Mouse (Mus musculus) heart, postnatal 0 days (tissue): Measurements from ENCODE around the gene Tnrc6b. TPM values are rescaled to one million over a fixed set of nuclear protein-coding genes. Genes with fewer than 3 reads are reported as not detected.
A peak's percentile ranks its signal among the peaks of the same experiment; 100 is the strongest.

ENCODE experiments used
- ATAC-seq: fragments of 200-750 bp; cut with Nextera tagmentation; 2 replicates; pipeline ENCODE4 v1.8.0; 2017; ENCODE audit warnings: low read depth, moderate number of reproducible peaks, moderate library complexity; ENCODE audit not compliant: insufficient read depth
- DNase-seq: peaks from one replicate; pipeline ENCODE4 v3.0.0-alpha.2; 2016; ENCODE audit warnings: low spot score
- H3K27ac ChIP-seq: fragments of 300-500 bp; sonication (generic); 2 replicates; pipeline ENCODE4 v1.5.1; 2014; ENCODE audit warnings: low read depth, mild to moderate bottlenecking
- H3K27me3 ChIP-seq: fragments of 300-500 bp; sonication (generic); 2 replicates; pipeline ENCODE4 v1.6.1; 2014; ENCODE audit warnings: low read length, mixed read lengths; ENCODE audit not compliant: control insufficient read depth, insufficient read depth
- H3K36me3 ChIP-seq: fragments of 300-500 bp; sonication (generic); replicated peaks from 2 replicates; pipeline ENCODE4 v1.6.1; 2014; ENCODE audit warnings: low read length, mixed read lengths; ENCODE audit not compliant: control insufficient read depth, insufficient read depth
- H3K4me1 ChIP-seq: fragments of 300-500 bp; sonication (generic); 2 replicates; pipeline ENCODE4 v1.6.1; 2014; ENCODE audit warnings: antibody characterized with exemption; ENCODE audit not compliant: control insufficient read depth, insufficient read depth
- H3K4me2 ChIP-seq: fragments of 300-500 bp; sonication (generic); 2 replicates; pipeline ENCODE4 v1.6.1; 2014; ENCODE audit warnings: low read depth, mild to moderate bottlenecking, low read length, moderate library complexity
- H3K4me3 ChIP-seq: fragments of 300-500 bp; sonication (generic); 2 replicates; pipeline ENCODE4 v1.5.1; 2014; ENCODE audit warnings: low read depth, low read length
- H3K9ac ChIP-seq: fragments of 300-500 bp; sonication (generic); replicated peaks from 2 replicates; pipeline ENCODE4 v1.6.1; 2014; ENCODE audit warnings: low read depth, low read length, mixed read lengths
- H3K9me3 ChIP-seq: fragments of 300-500 bp; sonication (generic); replicated peaks from 2 replicates; pipeline ENCODE4 v1.6.1; 2016; ENCODE audit warnings: low read length; ENCODE audit not compliant: control insufficient read depth
- CTCF ChIP-seq: IDR thresholded peaks from 2 replicates; pipeline ENCODE4 v1.5.1; 2016; ENCODE audit warnings: antibody characterized with exemption, control low read depth, low read depth
- EP300 ChIP-seq: IDR thresholded peaks from 2 replicates; pipeline ENCODE4 v1.6.1; 2016; ENCODE audit warnings: antibody characterized with exemption, low read depth
- WGBS: fragments of 180-500 bp; shearing (Covaris S2); extraction: QIAGEN DNeasy Blood & Tissue Kit; methylation state at CpG from one replicate; pipeline ENCODE4 v1.1.7; 2014; 5-methylcytosine and 5-hydroxymethylcytosine counted together
- polyA plus RNA-seq: library from polyadenylated mRNA; unstranded; fragments of >200 nt; fragmentation: Nextera tagmentation; extraction: Ambion mirVana; gene quantifications from 2 replicates; pipeline ENCODE4 v1.2.1, GENCODE M21; 2015
- total RNA-seq: library from RNA; depleted of rRNA; stranded (reverse); fragments of >200 nt; gene quantifications from 2 replicates; pipeline ENCODE4 v1.2.3, GENCODE M21; 2014; ENCODE audit warnings: low replicate concordance

The Tnrc6b gene
- total and polyA plus RNA-seq, 2 experiments from 2014 or later: 16.1 to 33.5 TPM

DNA sequence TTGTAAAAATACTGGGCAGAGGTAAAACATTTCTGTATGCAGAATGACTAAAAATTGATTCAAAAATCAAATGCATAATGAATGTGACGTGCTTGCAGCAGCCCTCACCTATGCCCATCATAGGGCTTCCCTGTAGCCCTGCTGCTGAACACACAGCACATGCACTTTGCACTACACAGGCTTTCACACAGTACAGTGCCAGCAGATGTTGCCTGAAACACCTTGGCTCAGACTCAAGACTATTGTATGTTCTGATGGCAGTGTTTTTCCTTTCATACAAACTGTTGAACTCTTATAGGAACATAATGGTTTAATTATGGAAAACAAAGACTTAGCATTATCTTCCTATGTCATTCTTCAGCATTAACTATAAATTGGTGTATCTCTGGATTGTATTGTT, 84.0 kb downstream of the Tnrc6b start:
- H3K27ac ChIP-seq: no peak overlapping the region
- H3K4me3 ChIP-seq: no peak overlapping the region
- no peaks in the 10 kb centered on the region for H3K27me3 ChIP-seq
- no peak overlapping the region for H3K9ac ChIP-seq
- H3K4me2 ChIP-seq: no peak overlapping the region
- 94% methylated on average over 1 of the region's 1 CpGs for WGBS
- TF ChIP-seq CTCF (no peak), EP300 (no peak)
- H3K36me3 ChIP-seq: no peaks in the 10 kb centered on the region
- no peak for DNase-seq
- 0 out of 2 replicates have a peak, but pooled peaks cover 5% of the 10 kb centered on the region for H3K4me1 ChIP-seq
- no peak for ATAC-seq
- no peaks in the 10 kb centered on the region for H3K9me3 ChIP-seq

DNA sequence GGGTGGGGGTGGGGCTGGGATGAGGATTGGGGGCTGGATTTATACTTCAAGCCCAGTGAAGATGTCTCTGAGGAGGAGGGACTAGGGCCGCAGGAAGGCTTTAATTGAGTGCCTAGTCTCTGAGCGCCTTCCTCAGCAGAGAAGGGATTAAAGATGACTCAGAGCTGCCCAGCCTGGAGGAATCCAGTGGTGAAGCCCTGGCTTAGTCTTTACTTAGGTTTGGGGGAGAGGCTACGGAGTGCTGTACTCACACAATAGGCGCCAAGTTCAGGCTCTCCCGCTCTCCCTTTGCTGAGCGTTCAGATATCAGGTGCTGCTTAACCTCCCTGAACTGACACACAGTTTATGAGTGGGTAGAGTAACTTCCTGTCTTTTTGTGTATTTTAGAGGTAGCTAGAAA, 86.6 kb downstream of the Tnrc6b start:
- Histone ChIP-seq H3K4me2 (peak overlapping the region; percentile 76), H3K36me3 (no peaks in the 10 kb centered on the region), H3K4me3 (peak overlapping the region; percentile 76), H3K27me3 (no peaks in the 10 kb centered on the region), H3K9me3 (no peaks in the 10 kb centered on the region), H3K27ac (peak overlapping the region; percentile 80), H3K9ac (peak overlapping the region; percentile 47), H3K4me1 (peaks cover 13% of the 10 kb centered on the region)
- DNase-seq (peak; percentile 67), ATAC-seq (peak; percentile 59)
- TF ChIP-seq CTCF (no peak), EP300 (no peak)
- WGBS: 0% methylated on average over 6 of the region's 6 CpGs

DNA sequence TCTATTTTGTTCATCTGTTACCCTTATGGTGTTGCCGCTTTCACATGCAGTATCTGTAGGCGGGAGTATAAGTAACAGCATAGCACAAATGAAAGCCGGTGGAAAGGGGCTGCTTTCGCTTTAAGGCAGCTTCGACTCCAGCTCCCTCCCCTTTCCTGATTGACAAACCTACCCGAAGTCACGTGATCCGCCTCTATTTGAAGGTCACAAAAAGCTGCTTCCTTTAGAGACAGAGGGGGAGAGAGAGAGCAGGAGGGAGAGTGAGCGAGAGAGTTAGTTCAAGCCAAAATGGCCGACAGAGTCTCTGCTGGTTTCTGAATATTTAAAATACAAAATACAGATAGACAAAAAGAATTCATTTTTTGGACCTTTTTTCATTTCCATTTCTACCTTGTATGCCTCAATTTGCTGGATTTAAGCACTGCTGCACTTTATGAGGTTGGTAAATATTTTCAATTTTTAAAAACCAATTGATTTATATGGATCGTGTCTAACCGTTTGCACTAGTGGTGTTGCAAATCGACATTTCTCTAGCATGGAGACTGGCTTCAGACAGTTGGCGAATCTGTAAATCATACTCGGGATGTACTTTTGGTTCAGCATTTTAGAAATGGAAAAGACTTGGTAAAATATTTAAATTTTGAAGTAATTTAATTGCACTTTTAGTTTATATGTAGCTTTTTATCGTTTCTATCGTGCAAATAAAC, 87.4 kb downstream of the Tnrc6b start:
- Histone ChIP-seq H3K4me3 (peak overlapping the region; percentile 76), H3K9ac (peak overlapping the region; percentile 84), H3K27me3 (no peaks in the 10 kb centered on the region), H3K36me3 (no peaks in the 10 kb centered on the region), H3K27ac (peak overlapping the region; percentile 93), H3K4me1 (peaks cover 15% of the 10 kb centered on the region), H3K4me2 (peak overlapping the region; percentile 76), H3K9me3 (no peaks in the 10 kb centered on the region)
- DNase-seq: peak; percentile 100
- TF ChIP-seq EP300: 0 out of 2 replicates have a peak, but pooled peaks have one; percentile 62
- peak; percentile 33 for TF ChIP-seq CTCF
- 0% methylated on average over 17 of the region's 17 CpGs for WGBS
- peak; percentile 93 for ATAC-seq

DNA sequence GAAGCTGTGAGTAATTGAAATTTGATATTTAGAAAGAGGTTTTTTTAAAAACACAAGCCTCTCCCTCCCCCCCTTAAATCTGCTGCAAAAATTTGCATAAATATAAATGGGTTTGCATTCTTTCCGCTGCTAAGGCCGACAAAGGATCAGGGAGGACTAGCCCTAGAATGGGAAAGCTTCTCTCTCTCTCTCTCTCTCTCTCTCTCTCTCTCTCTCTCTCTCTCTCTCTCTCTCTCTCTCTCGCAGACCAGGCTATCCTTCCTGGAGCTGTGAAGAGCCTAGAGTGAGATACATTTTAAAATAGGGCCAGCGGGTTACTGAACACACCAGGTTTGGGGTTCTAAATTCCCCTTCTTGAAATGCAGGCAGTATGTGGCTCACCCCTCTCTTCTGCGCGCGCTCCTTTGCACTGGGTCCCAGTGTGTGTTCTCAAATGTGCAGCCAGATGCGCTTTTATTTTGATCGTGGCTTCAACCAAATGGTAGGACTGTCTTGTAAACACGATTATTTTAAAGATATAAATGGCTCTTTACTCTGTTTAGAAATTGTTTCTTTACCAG, 88.0 kb downstream of the Tnrc6b start:
- H3K4me1 ChIP-seq: peaks cover 20% of the 10 kb centered on the region
- TF ChIP-seq CTCF (no peak), EP300 (no peak)
- peak; percentile 49 for ATAC-seq
- H3K9ac ChIP-seq: peak overlapping the region; percentile 84
- H3K4me3 ChIP-seq: peak overlapping the region; percentile 76
- peak overlapping the region; percentile 93 for H3K27ac ChIP-seq
- H3K9me3 ChIP-seq: no peaks in the 10 kb centered on the region
- peak overlapping the region; percentile 71 for H3K4me2 ChIP-seq
- peak; percentile 68 for DNase-seq
- no peaks in the 10 kb centered on the region for H3K36me3 ChIP-seq
- H3K27me3 ChIP-seq: no peaks in the 10 kb centered on the region
- under 1% methylated on average over 10 of the region's 10 CpGs for WGBS

DNA sequence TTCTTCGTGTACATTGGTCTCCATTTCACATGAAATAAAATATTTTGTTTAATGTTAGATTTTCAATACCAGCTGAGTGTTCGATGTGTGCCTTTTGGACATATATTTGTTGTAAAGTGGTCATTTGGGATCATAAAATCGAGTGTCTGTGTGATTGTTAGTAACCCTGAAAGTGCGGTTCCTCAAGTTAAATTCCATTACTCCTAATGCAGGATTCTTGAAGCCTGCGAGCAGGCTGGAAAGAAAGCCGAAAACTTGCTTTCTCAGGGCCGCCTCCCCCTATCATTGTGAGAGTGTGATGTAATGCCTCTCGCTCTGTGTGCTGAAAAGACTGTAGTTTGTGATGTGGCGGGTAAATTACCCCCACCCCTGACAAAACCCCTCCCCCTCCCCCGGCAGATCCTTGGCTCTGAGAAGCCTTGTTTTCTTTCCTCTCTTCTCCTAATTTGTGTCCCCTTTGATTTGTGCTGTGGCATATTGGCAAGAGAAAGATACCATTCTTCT, 88.6 kb downstream of the Tnrc6b start:
- DNase-seq (peak; percentile 78), ATAC-seq (peak; percentile 24; the same call in 1 of the 2 replicates)
- Histone ChIP-seq H3K36me3 (no peaks in the 10 kb centered on the region), H3K4me2 (peak overlapping the region; percentile 71), H3K27ac (peak overlapping the region; percentile 93), H3K4me3 (peak overlapping the region; percentile 76), H3K4me1 (peaks cover 20% of the 10 kb centered on the region), H3K27me3 (no peaks in the 10 kb centered on the region), H3K9me3 (no peaks in the 10 kb centered on the region), H3K9ac (peak overlapping the region; percentile 84)
- TF ChIP-seq EP300: no peak
- no peak for TF ChIP-seq CTCF
- under 1% methylated on average over 10 of the region's 10 CpGs for WGBS
